Mouse (Mus musculus): ENCODE measurements around the gene Prkag2. TPM values are rescaled to one million over a fixed set of nuclear protein-coding genes. Genes with fewer than 3 reads are reported as not detected.
A peak's percentile ranks its signal among the peaks of the same experiment; 100 is the strongest.

Gene Prkag2
- 38.2 and 39.5 TPM in 2 replicates for polyA plus RNA-seq (2016; fragmentation: Nextera tagmentation; extraction: Ambion mirVana)

- peak; percentile 62 for DNase-seq (ENCODE audit: low spot score)
- peak within 1 kb of the TSS; percentile 74 for H3K4me3 ChIP-seq
- peak within 1 kb of the TSS; percentile 77 for H3K27ac ChIP-seq (replicated peaks)
- no peaks in the 10 kb centered on the region for H3K9me3 ChIP-seq
- under 1% methylated on average over 50 of the region's 50 CpGs for WGBS
- no peaks in the 10 kb centered on the region for H3K36me3 ChIP-seq (replicated peaks)
- peaks cover 25% of the 10 kb centered on the region for H3K4me1 ChIP-seq
- H3K27me3 ChIP-seq (replicated peaks; ENCODE audit: low read depth, poor library complexity, severe bottlenecking) = peaks cover 75% of the 10 kb centered on the region
These were observed at the start of gene Prkag2 for GRCm38 (mm10) chr5:25100516-25101125. TSS of gene Prkag2 (minus strand) at chr5:25100642.

DNA sequence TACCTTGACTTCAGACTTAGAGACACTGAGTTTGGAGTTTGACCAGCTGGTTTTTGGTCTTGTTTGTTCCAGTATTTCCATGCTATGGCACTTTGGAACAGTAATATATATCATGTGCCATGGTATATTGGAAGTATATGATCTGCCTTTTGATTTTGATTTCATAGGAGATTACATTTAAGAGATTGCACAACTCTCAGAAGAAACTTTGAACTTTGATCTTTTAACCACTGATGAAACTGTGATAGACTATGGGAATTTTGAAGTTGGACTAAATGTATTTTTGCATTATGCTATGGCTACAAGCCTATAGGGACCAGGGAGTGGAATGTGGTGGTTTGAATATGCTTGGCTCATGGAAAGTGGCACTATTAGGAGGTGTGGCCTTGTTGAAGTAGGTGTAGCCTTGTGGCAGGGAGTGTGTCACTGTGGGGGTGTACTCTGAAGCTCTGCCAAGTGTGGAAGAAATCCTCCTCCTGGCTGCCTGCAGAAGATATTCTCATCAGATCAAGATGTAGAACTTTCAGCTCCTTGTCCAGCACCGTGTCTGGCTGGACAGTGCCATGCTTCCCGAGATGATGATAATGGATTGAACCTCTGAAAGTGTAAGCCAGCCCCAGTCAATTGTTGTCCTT, 49.0 kb upstream of the Prkag2 start:
- no peaks in the 10 kb centered on the region for H3K9me3 ChIP-seq
- H3K4me3 ChIP-seq = no peak overlapping the region
- 71% methylated on average over 2 of the region's 2 CpGs for WGBS

DNA sequence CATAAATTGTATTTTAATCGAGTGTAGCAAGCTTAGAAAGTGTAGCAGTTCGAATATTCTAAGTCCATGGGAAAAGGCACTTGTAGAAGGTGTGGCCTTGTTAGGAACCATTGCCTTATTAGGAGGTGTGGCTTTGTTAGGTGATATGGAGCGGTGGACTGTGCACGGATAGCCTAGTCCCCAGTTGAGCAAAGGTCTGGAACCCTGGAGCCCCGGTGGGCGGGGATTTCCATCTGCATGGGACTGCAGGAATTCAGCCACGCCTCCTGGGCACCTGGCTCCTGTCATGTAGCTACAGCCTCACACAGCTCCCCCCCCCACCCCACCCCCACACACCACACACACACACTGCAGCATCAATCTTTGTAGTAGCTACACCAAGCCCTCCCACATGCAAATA, 46.3 kb upstream of the Prkag2 start:
- 77% methylated on average over 7 of the region's 7 CpGs for WGBS
- H3K4me3 ChIP-seq = no peak overlapping the region
- no peak for DNase-seq (ENCODE audit: low spot score)

More for the DNA sequence above, 49.0 kb upstream of the Prkag2 start:
- Histone ChIP-seq H3K36me3 (replicated peaks) (no peaks in the 10 kb centered on the region), H3K27ac (replicated peaks) (no peak overlapping the region), H3K4me1 (no peaks in the 10 kb centered on the region), H3K27me3 (replicated peaks; ENCODE audit: low read depth, poor library complexity, severe bottlenecking) (no peaks in the 10 kb centered on the region)
- peak; percentile 3 for DNase-seq (ENCODE audit: low spot score)

DNA sequence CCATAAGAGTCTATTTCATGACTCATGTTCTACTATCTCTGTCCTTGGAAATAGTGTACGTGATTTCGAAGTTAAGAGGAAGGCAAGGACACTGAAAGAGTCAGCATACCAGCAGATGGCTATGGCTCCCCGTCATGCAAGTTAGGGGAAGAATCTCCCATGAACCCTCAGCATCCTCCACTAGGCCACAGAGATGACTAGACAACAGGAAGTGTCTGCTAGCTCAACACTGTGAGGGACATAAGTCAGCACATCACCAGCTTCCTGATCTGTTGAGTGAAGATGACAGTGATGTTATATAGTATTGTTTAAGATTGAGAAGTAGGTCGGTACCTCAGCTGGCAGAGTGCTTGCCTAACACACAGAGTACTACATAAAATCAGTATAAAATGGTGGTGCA, 27.4 kb upstream of the Prkag2 start:
- H3K4me3 ChIP-seq = no peak overlapping the region
- no peak for DNase-seq (ENCODE audit: low spot score)
- 92% methylated on average over 4 of the region's 4 CpGs for WGBS
- H3K9me3 ChIP-seq = no peaks in the 10 kb centered on the region
- H3K27me3 ChIP-seq (replicated peaks; ENCODE audit: low read depth, poor library complexity, severe bottlenecking) = no peaks in the 10 kb centered on the region
- no peaks in the 10 kb centered on the region for H3K4me1 ChIP-seq
- H3K27ac ChIP-seq (replicated peaks) = no peak overlapping the region
- no peaks in the 10 kb centered on the region for H3K36me3 ChIP-seq (replicated peaks)

More for the DNA sequence above, 46.3 kb upstream of the Prkag2 start:
- Histone ChIP-seq H3K27me3 (replicated peaks; ENCODE audit: low read depth, poor library complexity, severe bottlenecking) (no peaks in the 10 kb centered on the region), H3K9me3 (no peaks in the 10 kb centered on the region), H3K36me3 (replicated peaks) (no peaks in the 10 kb centered on the region), H3K27ac (replicated peaks) (no peak overlapping the region), H3K4me1 (no peaks in the 10 kb centered on the region)

GRCm38 (mm10) chr5:25125884-25126560, 25.6 kb upstream of the Prkag2 start:
- 83% methylated on average over 3 of the region's 3 CpGs for WGBS
- DNase-seq (ENCODE audit: low spot score) = no peak

DNA sequence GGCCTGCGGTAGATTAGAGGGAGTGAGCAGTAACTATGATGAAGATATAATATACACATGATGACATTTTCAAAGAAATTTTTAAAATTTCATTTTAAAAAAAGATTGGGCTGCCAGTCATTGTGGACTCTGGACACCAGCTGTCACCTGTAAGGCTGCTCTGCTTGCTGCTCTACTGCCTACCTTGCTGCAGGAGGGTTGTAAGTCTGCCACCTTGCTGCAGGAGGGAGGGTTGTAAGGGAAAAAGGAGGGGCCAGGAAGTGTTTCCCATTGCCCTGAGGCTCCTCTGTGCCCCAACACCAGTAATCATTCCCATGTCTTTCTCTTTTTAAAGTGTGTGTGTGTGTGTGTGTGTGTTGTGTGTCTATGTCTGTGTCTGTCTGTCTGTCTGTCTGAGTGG, 22.1 kb upstream of the Prkag2 start:
- Histone ChIP-seq H3K27me3 (replicated peaks; ENCODE audit: low read depth, poor library complexity, severe bottlenecking) (no peaks in the 10 kb centered on the region), H3K27ac (replicated peaks) (no peak overlapping the region), H3K9me3 (no peaks in the 10 kb centered on the region), H3K4me1 (no peaks in the 10 kb centered on the region), H3K36me3 (replicated peaks) (no peaks in the 10 kb centered on the region), H3K4me3 (no peak overlapping the region)
- no peak for DNase-seq (ENCODE audit: low spot score)
- WGBS = 88% methylated on average over 1 of the region's 1 CpGs

More at GRCm38 (mm10) chr5:25125884-25126560, 25.6 kb upstream of the Prkag2 start:
- no peaks in the 10 kb centered on the region for H3K4me1 ChIP-seq
- H3K27me3 ChIP-seq (replicated peaks; ENCODE audit: low read depth, poor library complexity, severe bottlenecking) = no peaks in the 10 kb centered on the region
- no peak overlapping the region for H3K4me3 ChIP-seq
- H3K9me3 ChIP-seq = no peaks in the 10 kb centered on the region
- H3K27ac ChIP-seq (replicated peaks) = no peak overlapping the region
- no peaks in the 10 kb centered on the region for H3K36me3 ChIP-seq (replicated peaks)

DNA sequence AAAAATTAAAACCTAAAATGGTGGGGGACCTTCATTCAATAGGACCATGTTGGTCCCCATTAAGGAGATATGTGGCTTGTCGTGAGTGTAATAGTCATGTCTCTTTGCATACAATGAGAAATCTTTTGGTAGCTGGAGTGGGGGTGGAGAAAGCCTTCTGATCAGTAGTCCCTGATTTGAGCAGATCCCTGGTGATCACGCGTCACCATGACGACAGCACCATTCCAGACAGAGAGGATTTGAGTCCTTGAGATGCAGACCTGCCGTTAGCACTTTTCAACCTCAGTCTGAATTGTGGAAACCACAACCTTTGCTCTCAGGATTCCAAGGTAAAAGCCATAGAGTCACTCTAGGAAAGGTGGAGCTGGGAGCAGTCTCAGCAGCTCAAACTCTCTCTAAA, 18.7 kb upstream of the Prkag2 start:
- no peak overlapping the region for H3K4me3 ChIP-seq
- no peak overlapping the region for H3K27ac ChIP-seq (replicated peaks)
- no peaks in the 10 kb centered on the region for H3K9me3 ChIP-seq
- WGBS = 83% methylated on average over 5 of the region's 5 CpGs
- H3K27me3 ChIP-seq (replicated peaks; ENCODE audit: low read depth, poor library complexity, severe bottlenecking) = no peaks in the 10 kb centered on the region
- no peaks in the 10 kb centered on the region for H3K4me1 ChIP-seq
- no peak for DNase-seq (ENCODE audit: low spot score)
- no peaks in the 10 kb centered on the region for H3K36me3 ChIP-seq (replicated peaks)

DNA sequence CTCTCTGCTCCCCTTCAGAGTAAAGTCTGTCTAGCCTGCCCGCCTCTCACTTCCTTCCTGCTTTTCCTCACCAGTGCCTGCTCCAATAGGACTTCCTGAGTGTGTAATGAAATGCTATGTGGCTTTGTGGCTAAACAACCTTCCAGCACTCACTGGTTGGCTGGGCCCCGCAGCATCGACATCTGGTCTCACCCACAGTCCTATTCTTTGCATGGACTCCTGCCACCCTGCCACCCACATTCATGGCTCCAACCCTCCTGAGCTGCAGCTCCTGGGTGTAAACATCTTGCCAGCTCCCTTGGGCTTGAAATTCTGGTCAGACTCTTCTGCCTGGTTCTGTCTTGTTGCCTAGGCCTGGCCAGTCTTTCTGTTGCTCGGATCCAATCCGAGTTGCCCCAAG, 15.6 kb upstream of the Prkag2 start:
- Histone ChIP-seq H3K27ac (replicated peaks) (no peak overlapping the region), H3K4me1 (no peaks in the 10 kb centered on the region), H3K36me3 (replicated peaks) (no peaks in the 10 kb centered on the region), H3K27me3 (replicated peaks; ENCODE audit: low read depth, poor library complexity, severe bottlenecking) (no peaks in the 10 kb centered on the region), H3K9me3 (no peaks in the 10 kb centered on the region), H3K4me3 (no peak overlapping the region)
- DNase-seq (ENCODE audit: low spot score) = no peak
- 80% methylated on average over 5 of the region's 5 CpGs for WGBS

DNA sequence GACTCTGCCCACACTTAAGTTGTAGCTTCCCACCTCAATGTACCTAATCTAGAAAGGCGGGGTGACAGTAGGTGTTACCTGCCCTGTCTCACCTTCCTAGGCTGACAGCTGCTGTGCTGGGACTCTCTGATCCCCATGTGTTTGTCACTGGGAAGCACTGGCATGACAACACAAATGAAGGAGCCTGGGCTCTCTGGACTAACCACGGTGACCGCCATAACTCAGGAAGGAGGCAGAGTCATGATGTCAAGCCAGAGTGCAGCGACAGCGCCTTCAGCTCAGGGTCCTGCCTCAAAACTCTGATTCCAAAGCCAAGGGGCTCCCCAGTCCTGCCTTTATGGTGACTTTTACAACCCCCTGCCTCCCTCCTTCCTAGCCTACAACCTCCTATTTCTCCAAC, 14.8 kb upstream of the Prkag2 start:
- no peak overlapping the region for H3K4me3 ChIP-seq
- no peak for DNase-seq (ENCODE audit: low spot score)
- no peaks in the 10 kb centered on the region for H3K4me1 ChIP-seq
- H3K36me3 ChIP-seq (replicated peaks) = no peaks in the 10 kb centered on the region
- 75% methylated on average over 5 of the region's 5 CpGs for WGBS
- H3K27me3 ChIP-seq (replicated peaks; ENCODE audit: low read depth, poor library complexity, severe bottlenecking) = no peaks in the 10 kb centered on the region
- no peaks in the 10 kb centered on the region for H3K9me3 ChIP-seq
- H3K27ac ChIP-seq (replicated peaks) = no peak overlapping the region

GRCm38 (mm10) chr5:25114110-25114509, 13.7 kb upstream of the Prkag2 start:
- Histone ChIP-seq H3K36me3 (replicated peaks) (no peaks in the 10 kb centered on the region), H3K9me3 (no peaks in the 10 kb centered on the region), H3K4me3 (no peak overlapping the region), H3K27ac (replicated peaks) (no peak overlapping the region), H3K4me1 (no peaks in the 10 kb centered on the region), H3K27me3 (replicated peaks; ENCODE audit: low read depth, poor library complexity, severe bottlenecking) (no peaks in the 10 kb centered on the region)
- DNase-seq (ENCODE audit: low spot score) = no peak

- no peaks in the 10 kb centered on the region for H3K9me3 ChIP-seq
- H3K36me3 ChIP-seq (replicated peaks) = no peaks in the 10 kb centered on the region
- H3K4me3 ChIP-seq = no peak overlapping the region
- H3K27me3 ChIP-seq (replicated peaks; ENCODE audit: low read depth, poor library complexity, severe bottlenecking) = no peaks in the 10 kb centered on the region; the same call in 1 of the 2 replicates
- no peak overlapping the region for H3K27ac ChIP-seq (replicated peaks)
- WGBS = 87% methylated on average over 3 of the region's 3 CpGs
- DNase-seq (ENCODE audit: low spot score) = no peak
- no peaks in the 10 kb centered on the region for H3K4me1 ChIP-seq
These were observed 9.9 kb upstream of the Prkag2 start for GRCm38 (mm10) chr5:25110314-25110713.

DNA sequence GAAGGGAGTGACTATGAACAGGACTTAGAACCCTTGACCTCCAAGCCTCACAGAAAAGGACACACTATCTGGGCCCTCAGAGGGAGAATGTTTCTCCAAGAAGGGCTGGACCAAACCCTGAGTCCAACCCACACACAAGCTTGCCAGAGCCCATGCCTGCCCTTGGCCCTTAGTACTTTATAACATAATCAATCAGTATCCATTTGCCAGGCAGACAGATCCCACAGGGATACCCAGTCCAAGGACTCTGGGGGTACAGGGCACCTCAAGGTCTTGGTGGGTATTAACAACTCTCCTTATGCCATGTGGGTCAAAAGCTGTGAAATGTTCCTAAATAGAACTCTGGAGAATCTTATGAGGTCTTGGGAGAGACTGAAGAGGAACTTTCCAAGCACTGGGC, 5.3 kb upstream of the Prkag2 start:
- Histone ChIP-seq H3K27ac (replicated peaks) (no peak overlapping the region), H3K27me3 (replicated peaks; ENCODE audit: low read depth, poor library complexity, severe bottlenecking) (peaks cover 30% of the 10 kb centered on the region), H3K4me3 (no peak overlapping the region), H3K36me3 (replicated peaks) (no peaks in the 10 kb centered on the region), H3K9me3 (no peaks in the 10 kb centered on the region), H3K4me1 (peaks cover 8% of the 10 kb centered on the region)
- no peak for DNase-seq (ENCODE audit: low spot score)

DNA sequence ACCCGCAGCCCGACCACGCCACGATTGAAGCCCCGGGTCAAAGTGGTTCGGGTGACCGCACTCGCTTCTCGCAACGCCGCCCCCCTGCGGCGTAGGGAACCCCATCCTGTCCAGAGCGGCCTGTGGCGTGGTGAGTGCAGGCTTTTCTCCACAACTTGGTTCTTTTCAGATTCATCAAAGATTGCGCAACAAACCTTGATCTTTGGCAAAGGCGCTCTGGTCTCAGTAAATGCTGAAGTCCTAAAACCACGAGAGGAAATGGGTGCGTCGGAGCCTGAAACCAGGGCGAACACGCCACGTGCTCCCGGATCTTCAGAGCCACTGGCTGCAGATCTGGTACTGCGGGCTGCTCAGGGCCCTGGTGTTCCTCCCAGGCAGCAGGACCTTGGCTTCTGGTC, 683 bp upstream of the Prkag2 start:
- WGBS = 1% methylated on average over 25 of the region's 25 CpGs
- Histone ChIP-seq H3K4me1 (peaks cover 25% of the 10 kb centered on the region), H3K9me3 (no peaks in the 10 kb centered on the region), H3K27ac (replicated peaks) (peak overlapping the region; percentile 77), H3K4me3 (peak overlapping the region; percentile 74), H3K36me3 (replicated peaks) (no peaks in the 10 kb centered on the region), H3K27me3 (replicated peaks; ENCODE audit: low read depth, poor library complexity, severe bottlenecking) (peaks cover 75% of the 10 kb centered on the region)
- peak; percentile 46 for DNase-seq (ENCODE audit: low spot score)

All from embryonic facial prominence, embryonic 10.5 days (tissue).